Mouse (Mus musculus) lung, postnatal 36 days (tissue): Measurements from ENCODE around the gene Tgm3.

ENCODE experiments used
- DNase-seq: peaks from one replicate; pipeline ENCODE4 v3.0.0; 2022; ENCODE audit warnings: mixed read lengths

Gene Tgm3

GRCm38 (mm10) chr2:130012026-130012425 lies at the start of gene Tgm3:
Tgm3 (plus strand) TSS chr2:130012349.
- DNase-seq = no peak

DNA sequence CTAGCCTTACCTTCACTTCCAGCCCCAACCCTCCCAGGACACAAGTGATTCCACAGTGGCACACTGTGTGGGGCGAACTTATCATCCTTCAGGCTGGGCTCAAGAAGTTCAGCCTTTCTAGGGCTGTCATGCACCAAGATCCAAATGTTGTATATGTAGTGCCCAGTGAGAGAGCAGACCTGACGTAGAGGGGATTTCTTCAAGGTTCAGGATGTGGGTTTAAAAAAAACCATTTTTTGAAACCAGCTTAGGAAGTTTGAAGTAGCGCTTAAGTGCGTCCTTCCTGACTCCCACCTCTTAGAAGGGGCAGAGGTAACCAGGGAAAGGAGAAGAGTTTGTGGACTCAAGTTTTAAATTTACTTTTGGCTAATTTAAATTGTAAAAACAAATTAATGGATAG lies 31.5 kb upstream of the Tgm3 start:
- DNase-seq = no peak

DNA sequence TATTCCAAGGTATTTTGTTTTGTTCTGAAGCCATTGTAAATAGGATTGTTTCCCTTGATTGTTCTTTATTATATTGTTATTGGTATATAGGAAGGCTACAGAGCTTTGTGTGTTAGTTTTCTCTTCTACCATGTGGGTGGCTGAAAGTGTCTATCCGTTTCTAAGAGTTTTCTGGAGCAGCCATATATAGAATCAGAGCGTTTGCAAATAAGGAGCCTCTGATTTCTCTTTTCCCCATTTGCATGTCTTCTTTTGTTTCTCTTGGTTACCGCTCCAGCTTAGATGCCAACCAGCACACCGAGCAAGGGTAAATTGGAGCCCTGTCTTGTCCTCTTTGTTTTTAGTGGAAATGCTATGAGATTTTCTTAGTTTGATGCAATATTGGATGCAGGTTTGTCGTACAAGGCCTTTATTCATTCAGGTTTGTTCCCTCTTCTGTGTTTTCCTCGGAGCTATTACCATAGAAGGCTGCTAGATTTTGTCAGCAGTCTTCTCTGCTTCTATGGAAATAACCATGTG lies 24.6 kb upstream of the Tgm3 start:
- DNase-seq = no peak

GRCm38 (mm10) chr2:129989646-129990045 lies 22.5 kb upstream of the Tgm3 start:
- no peak for DNase-seq

DNA sequence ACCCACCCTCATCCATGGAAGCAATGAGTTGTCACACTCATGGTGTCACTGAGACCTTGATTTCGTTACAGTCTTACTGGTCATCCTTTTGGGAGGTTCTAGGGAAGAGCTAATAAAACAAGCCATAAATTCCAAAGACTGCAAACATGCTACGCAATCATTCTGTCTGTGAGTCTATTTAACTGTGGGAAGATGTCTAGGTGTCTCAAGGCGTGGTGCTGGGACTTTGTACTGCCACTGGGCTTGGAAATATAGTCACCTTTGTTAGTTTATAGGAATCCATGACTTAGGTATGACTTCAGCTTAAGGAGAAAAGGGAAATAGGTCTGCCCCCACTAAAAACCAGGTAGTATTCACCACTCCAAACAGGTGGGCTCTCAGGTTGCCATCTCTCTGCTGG lies 17.7 kb upstream of the Tgm3 start:
- no peak for DNase-seq

DNA sequence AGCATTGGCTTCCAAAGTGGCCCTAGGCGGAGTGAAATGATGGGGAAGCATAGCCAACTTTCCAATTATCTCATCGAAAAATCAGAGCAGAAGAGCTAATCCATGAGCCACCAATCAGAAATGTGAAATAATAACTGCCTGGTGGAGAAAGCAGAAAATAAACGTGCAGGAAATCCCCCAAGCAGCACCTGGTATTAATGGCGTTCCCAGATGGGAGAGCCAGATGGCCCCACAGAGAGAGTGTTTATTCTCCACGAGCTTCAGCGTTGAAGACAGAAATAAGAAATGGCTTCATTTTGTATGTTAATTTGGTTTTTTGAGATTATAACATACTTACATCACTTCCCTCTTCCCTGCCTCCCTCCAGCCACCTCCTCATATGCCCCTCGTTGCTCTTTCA lies 13.7 kb upstream of the Tgm3 start:
- DNase-seq = no peak

GRCm38 (mm10) chr2:129999296-129999695 lies 12.9 kb upstream of the Tgm3 start:
- no peak for DNase-seq

DNA sequence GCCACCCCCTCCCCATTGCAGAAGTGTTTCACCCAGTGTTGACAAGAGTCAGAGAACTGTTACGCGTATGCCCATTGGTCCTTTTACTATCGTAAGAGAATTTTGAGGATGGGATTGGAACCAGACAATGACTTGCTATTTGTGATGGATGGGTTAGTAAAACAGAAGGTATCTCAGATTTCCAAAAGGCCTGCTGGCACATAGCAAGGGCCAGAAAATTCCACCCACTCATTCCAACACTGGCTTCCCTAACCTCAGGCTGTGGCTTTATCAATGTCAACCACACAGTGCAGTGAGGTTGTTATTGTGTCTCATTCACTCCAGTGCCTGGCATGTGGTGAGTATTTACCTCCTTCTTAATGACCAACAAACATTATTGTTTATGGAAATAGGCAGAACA lies 11.5 kb upstream of the Tgm3 start:
- DNase-seq = no peak

GRCm38 (mm10) chr2:130004046-130004445 lies 8.1 kb upstream of the Tgm3 start:
- peak; percentile 13 for DNase-seq

GRCm38 (mm10) chr2:130009371-130009770 lies 2.8 kb upstream of the Tgm3 start:
- DNase-seq = no peak

GRCm38 (mm10) chr2:130013646-130014045 lies 1.5 kb downstream of the Tgm3 start:
- no peak for DNase-seq

DNA sequence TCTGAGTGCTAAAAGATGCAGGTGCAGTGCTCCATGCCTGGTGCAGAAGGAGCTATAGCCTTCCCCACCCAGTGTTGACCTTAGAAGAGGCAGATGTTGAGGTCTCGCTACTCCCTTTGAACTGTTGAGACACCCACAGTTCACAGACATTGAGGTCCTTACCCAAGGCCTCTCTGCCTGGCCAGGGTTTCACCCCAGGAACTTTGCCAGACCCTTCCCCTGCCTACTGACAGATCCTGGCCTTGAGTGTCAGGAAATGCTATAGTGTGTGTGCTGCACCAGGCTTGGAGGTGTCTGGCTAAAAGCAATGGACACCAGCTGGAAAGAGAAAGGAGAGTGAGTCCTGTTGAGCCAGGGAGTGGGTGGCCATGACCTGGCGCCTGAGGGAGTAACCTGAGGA lies 3.0 kb downstream of the Tgm3 start:
- DNase-seq = no peak

DNA sequence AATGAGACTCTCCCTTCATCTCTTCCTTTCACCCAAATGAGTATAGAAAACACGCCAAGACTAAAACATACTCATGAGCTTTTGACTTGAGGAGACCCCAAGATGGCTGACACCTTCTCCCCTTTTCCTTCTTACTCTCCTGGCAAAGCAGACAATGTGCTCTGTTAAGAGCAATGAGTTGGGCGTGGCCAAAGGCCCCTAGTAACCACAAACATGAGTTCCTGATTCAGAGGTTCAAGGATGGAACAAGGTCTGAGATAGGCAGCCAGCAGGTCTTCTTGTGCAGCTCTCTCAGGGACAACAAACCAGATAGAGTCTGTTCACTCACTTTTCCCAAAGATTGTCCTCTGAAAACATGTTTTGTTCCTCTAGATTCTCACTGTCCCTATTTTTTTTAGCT lies 5.9 kb downstream of the Tgm3 start:
- DNase-seq = no peak

- DNase-seq = peak; percentile 19
These were observed 15.7 kb downstream of the Tgm3 start for GRCm38 (mm10) chr2:130027890-130028289.

- no peak for DNase-seq
These were observed 17.7 kb downstream of the Tgm3 start for GRCm38 (mm10) chr2:130029826-130030225.

- peak; percentile 26 for DNase-seq
These were observed 20.5 kb downstream of the Tgm3 start for GRCm38 (mm10) chr2:130032661-130033060.

DNA sequence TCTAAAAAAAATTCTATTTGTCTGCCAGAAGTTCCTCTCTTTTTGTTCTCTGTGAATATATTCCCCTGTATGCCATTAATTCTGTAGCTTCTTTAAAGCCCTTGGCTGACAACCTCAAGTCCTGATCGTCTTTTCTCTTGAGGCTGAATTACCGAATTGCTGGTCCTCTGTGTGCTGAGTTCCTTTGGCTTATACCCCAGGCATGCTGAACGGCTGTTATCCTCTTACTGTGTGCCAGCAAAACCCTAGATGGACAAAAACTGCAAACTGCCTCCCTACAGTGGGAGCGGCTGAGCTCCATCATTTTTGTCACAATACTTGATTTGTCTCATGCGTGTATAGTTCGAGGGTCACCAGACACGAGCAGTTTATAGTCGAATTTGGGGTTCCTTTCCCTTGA lies 24.7 kb downstream of the Tgm3 start:
- no peak for DNase-seq

- no peak for DNase-seq
These were observed 26.8 kb downstream of the Tgm3 start for GRCm38 (mm10) chr2:130038971-130039370.

GRCm38 (mm10) chr2:130040190-130040886 lies 28.2 kb downstream of the Tgm3 start:
- no peak for DNase-seq

DNA sequence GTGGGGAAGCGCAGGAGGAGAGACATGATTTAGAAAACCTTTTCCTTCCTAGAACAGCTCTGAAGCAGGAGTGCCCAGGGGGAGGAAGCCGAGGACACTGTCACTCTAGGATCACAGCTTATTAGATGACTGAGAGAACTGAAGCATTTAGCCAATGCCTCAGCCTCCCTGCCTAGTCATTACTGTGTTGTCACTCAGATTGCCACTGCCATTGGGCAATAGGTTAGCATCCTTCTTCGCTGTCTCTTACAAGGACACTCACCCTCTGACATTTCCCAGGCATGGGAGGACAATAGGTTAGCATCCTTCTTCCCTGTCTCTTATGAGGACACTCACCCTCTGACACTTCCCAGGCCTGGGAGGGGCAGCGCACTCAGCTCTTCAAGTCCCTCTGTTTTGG lies 31.7 kb downstream of the Tgm3 start:
- DNase-seq = no peak

- DNase-seq = no peak
These were observed 35.8 kb downstream of the Tgm3 start for GRCm38 (mm10) chr2:130047923-130048440.

DNA sequence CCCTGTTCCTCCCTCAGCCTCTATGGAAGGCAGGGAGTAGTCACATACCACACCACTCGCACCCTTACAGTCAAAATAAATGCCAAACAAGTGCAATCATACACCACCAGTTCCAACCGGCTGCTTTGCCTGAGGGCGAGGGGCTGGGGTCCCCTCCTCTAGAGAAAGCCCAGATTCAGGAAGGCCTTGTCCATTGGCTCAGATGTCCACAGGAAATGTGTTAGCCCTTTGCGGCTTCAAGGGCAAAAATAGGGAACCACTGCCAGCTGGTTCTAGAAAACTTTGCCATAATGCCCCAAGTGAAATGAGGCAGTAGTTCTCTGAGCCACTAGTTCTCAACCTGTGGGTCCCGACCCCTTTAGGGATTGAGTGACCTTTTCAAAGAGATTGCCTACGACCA lies 36.6 kb downstream of the Tgm3 start:
- DNase-seq = no peak

DNA sequence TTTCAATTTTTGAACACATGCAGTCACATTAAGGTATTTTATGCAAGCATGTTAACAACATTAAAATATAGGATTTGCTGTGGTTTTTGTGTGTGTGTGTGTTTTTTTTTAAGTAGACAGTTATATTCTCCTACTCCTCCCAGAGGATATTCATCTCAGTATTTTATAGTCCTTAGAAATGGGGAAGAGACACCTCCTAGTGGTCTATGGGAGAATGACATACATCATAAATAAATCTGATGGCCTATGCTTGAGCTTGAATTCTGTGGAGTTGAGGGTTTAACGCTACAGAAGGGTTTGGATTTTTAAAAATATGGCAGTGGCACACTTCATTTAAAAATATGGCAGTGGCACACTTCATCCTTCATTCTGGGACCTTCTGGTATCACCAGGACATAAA lies 46.0 kb downstream of the Tgm3 start:
- DNase-seq = peak; percentile 51

DNA sequence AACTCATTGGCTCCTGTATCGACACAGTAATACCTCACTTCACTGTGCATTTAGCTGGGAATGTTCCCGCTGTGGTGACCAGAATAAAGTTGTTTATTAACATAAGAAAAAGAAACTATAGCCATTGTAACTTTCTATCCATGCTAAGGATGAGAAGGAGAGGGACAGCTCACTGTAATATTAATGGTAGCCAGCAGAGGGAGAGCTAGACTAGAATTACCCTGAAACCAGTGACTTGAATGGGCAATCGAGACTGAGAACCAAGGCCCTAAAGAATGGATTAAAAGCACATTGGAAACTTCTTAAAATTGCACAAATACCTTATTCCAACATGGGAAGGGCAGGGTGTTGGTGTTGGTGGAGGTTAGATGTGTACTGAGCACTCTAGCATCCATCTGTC lies 56.1 kb downstream of the Tgm3 start:
- peak; percentile 61 for DNase-seq

DNA sequence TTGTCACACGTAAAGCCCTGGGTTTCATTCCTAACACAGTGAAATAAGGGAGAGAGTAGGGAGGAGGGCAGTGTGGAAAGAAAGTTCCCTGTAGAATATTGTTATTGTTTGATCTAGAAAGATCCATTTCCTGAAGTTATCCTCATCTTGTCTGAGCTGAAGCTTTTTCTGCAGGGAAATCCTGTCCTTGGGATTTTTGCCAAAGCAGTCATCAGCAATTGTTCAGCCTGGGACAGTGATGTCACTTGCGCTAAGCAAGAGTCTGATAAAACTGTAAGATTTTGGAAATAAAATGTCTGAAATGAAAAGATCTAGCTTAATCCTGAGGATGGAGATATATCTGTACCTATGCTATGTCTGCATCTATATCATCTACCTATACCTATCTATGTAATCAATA lies 58.2 kb downstream of the Tgm3 start:
- DNase-seq = no peak
